Mouse (Mus musculus): Measurements from ENCODE around the gene Mfsd14b. TPM values are rescaled to one million over a fixed set of nuclear protein-coding genes. Genes with fewer than 3 reads are reported as not detected.

Mfsd14b gene
- total RNA-seq, 2 experiments from 2014 or later: 5.6 to 8.6 TPM

DNA sequence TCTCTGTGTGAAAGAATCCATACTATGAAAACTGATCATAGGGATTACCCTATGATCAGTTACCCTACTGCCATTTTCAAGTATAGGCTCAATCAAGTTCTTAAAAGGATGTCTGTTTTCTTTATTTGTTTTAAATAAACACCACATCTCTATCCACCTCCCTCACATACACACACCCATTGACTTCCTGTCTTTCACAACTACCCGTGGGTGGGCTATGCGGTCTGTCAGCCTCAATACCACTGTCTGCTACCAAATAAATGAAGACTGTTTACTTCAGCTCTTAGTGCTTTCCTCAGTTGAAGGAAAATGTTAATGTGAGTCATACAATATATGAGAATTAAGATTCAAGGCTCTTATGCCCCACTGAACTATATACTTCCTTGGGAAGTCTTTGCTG is 42.8 kb downstream of the Mfsd14b start:
- DNase-seq: no peak
- H3K27ac ChIP-seq: no peak overlapping the region
- no peak overlapping the region for H3K4me3 ChIP-seq
- intact Hi-C loops (cut with DNase I): no loop called here
- TF ChIP-seq CTCF (IDR thresholded peaks at IDR 0.05): no peak

DNA sequence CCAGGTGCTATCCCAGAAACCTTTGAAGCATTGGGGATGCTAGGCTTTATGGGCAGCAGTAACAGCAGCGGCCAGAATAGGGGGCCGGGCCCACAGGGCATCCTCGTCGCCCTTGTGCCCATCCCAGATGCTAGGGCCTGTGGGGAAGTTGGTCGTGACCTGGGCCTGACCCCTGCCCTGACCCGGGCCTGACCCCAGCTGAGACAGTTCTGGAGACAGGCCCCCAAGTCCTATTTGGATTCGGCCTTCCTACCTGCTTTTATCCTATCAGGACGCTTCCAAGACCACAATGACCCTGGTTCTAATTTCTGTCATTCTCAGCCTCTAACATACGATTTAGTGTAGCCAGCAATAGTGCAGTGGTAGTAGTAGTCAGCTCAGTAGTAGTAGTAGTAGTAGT is 60.1 kb downstream of the Mfsd14b start, which contains the start of gene Prss47:
Gene Prss47 (minus strand): TSS at position 101 of the 400 bp plus-strand sequence.
- TF ChIP-seq CTCF (IDR thresholded peaks at IDR 0.05): no peak
- intact Hi-C loops (cut with DNase I): loop anchor here (1.0 kb wide), 1 partner anchor 9 kb away; no protein-coding TSS in a partner anchor
- no peak within 1 kb of the TSS for H3K27ac ChIP-seq
- no peak for DNase-seq
- no peak within 1 kb of the TSS for H3K4me3 ChIP-seq

DNA sequence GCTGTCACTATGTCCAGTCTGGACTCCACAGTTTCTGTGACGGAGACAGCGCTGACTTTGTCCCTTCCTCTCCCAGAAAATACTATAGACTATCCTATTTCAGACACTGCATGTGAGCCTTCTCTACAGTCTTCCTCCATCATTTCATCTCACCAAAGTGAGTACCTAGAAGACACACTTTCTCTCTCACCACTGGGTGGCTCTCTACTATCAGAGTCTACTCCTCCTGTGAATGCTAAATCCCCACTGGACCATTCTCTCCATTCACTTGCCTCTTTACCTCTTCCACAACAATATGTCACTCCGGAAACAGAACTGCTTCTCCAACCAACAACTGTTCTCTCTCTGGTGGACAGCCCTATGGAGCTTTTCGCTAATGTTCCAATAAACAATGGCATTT is 77.7 kb downstream of the Mfsd14b start:
- Histone ChIP-seq H3K4me3 (no peak overlapping the region), H3K27ac (no peak overlapping the region)
- TF ChIP-seq CTCF (IDR thresholded peaks at IDR 0.05): peak; percentile 48
- intact Hi-C loops (cut with DNase I): no loop called here
- no peak for DNase-seq

DNA sequence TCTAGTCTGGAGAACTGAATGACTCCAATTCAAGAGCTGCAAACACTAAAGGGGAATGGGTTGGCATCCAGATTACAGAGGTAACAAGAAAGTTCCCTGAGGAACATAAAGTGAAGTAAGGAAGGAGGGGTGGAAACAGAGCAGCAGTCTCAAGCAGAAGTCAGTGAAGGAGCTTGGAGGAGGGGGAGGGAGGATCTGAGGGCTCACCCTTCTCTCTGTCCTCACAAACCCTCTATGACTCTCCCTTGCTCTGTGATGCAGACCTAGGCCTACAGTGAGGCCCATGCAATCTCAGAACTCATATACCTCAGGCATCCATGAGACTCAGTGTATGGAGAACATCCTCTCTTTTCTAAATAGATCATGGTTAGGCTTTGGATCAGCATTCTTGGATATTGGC is 80.0 kb downstream of the Mfsd14b start, which contains the start of gene Spata31d1c:
Gene Spata31d1c (plus strand): TSS at position 301 of the 400 bp plus-strand sequence.
- no peak for DNase-seq
- no peak within 1 kb of the TSS for H3K27ac ChIP-seq

More for the DNA sequence above, 80.0 kb downstream of the Mfsd14b start, which contains the start of gene Spata31d1c:
- no peak for TF ChIP-seq CTCF (IDR thresholded peaks at IDR 0.05)
- intact Hi-C loops (cut with DNase I): no loop called here
- H3K4me3 ChIP-seq: no peak within 1 kb of the TSS

Other genes with a start within 250 kb of the Mfsd14b start
- gene Cntnap3, start 209.0 kb downstream of the Mfsd14b start, total RNA-seq (2021): not detected
- gene Spata31, start 195.6 kb downstream of the Mfsd14b start, total RNA-seq (2021): not detected
- not detected for gene Spata31d1c, start 79.9 kb downstream of the Mfsd14b start, total RNA-seq (2021)
- not detected for gene Prss47, start 60.2 kb downstream of the Mfsd14b start, total RNA-seq (2021)
- not detected for gene Olfr465-ps1, start 25.1 kb upstream of the Mfsd14b start, total RNA-seq (2021)
- not detected for gene Olfr466, start 37.3 kb upstream of the Mfsd14b start, total RNA-seq (2021)
- not detected for gene Nlrp4f, start 93.0 kb upstream of the Mfsd14b start, total RNA-seq (2021)
- not detected for gene Gm10775, start 146.6 kb upstream of the Mfsd14b start, total RNA-seq (2021)
- gene Zfp369, start 165.8 kb upstream of the Mfsd14b start, total RNA-seq (2021): 10 to 100 TPM in 1 of 2 experiments, 1 to 10 TPM in 1; 8.9 to 10.6 TPM